Mouse (Mus musculus) left cerebral cortex, adult 9 months (tissue): ENCODE data around the gene Hoxa6.

Experiments
- DNase-seq, 2 experiments: peaks; one replicate each; pipeline ENCODE4 v3.0.0; 2022; ENCODE audit warnings: low spot score in 2 of 2

Hoxa6 gene

GRCm38 (mm10) chr6:52241001-52241621 lies 32.6 kb upstream of the Hoxa6 start:
- DNase-seq = no peak

DNA sequence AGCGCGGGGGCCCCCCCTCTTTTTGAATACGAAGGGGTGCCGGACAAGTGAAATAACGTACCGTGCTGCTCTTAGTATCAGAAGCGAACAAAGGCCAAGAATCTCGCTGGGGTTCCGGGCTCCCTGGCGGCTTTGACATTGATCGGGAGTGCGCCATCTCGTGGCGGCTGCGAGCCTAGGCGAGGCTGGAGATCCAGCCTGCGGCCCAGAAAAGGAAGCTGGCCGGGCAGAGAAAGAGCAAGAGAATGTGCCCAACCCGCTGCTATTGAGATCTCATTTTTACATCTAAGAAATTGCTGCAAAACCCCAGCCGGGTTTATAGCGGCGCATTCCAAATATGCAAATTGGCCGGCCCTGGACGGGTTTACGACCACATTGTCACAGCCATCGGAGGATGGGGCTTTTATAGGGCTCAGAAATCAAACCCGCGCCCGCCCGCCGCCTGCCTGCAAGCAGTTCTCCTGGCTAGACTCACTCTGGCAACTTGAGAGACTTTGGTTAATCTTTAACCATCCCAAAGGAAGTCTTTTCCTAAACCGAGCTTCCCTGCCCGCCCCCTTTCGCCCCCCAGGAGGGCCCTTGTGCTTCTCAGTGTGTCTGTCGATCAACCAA lies 32.0 kb upstream of the Hoxa6 start, which contains the start of gene Hoxa10:
TSS of gene Hoxa10 (minus strand) at position 466 of the 612 bp plus-strand sequence.
- DNase-seq = peak in 1 of 2 experiments; percentile 30

DNA sequence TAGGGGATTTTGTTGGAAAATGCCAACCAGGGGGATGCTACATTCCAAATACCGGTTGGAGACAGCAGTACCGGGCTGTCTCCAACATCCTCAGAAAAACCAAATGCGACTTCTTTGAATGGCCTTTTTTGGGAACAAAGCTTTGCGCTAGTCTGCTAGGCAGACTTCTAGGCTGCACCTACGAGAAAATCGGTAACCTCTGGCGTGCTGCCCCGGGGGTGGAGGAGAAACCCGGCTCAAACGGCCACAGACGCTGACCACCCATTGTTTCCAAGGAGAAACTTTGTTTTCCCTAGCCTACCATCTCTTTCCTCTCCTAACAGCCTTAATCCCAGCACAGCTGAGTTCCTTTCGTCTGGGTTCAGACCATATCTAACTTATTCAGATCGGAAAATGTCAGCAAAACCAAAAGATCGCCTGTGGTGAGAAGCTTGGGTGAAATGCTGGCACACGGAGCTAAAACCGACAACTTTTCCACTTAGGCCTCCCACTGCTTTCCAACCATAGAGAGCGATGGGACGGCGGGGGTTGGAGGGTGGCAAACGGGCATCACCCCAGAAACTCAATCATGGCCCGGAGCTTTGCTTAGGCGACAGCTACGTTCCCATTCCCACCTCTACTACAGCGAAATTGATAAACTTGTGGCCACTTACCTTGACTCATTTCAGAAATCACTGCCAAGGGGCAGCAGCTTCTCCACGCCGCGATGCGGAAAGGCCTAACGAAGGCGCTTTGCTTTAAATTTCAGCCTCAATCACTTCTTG lies 31.3 kb upstream of the Hoxa6 start:
- no peak for DNase-seq

DNA sequence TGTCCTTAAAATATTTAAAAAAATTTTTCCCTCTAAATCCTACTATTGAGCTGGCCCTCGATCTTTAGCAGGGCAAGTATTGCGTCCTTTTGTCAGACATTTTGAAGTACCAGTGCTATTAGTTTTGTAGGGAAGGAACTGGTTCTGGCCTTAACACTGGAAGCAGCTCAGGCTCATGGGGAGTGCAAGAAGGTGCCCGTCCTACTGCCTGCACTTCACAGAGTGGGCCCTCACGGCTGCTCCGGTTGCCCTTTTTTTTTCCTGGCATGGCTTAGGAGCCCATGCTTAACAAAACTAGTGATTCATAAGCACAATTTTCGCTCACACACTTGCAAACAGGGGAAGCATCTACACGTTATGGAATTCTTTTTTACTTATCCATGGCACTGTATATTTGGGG lies 30.5 kb upstream of the Hoxa6 start:
- no peak for DNase-seq

DNA sequence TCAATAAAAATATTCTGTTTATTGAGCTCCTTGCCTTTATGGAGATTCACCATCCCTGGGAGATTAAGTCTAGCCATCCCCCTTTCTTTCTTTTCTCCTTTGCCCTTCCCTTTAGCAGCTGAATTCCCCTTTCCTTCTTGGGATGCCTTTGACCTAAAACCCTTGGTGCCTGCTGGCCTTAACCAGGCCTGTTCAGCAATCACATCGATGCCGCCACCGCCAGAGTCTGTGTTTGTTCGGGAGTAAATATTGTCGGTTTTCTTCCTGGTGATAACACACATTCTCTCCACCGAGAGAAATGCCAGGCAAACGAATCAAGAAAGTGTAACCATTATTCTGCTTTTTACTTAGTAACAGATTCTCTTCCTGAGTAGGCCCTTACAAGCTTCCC lies 29.6 kb upstream of the Hoxa6 start:
- no peak for DNase-seq

- no peak for DNase-seq
Observed at GRCm38 (mm10) chr6:52237346-52238154, 29.0 kb upstream of the Hoxa6 start.

DNA sequence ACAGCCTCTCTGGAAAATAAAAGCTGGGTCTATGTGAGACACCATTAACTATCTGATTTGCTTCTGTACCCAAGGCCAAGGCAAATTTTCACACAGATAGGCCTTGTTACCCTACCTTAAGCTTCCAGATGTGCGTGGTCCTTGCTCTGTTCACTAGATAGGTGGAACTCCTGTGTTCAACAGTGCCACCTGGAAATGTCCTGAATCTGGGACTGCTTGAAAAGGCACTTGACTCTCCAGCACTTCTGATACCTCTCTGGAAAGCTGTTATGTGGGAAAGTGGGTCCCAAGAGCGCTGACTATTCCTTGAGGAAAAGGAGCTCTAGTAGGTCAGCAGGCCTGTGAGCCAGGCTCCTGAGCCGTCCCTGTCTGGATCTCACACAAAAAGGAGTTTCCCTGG lies 28.3 kb upstream of the Hoxa6 start:
- no peak for DNase-seq

GRCm38 (mm10) chr6:52235866-52236265 lies 27.3 kb upstream of the Hoxa6 start:
- DNase-seq = no peak

GRCm38 (mm10) chr6:52235267-52235666 lies 26.7 kb upstream of the Hoxa6 start:
- no peak for DNase-seq

DNA sequence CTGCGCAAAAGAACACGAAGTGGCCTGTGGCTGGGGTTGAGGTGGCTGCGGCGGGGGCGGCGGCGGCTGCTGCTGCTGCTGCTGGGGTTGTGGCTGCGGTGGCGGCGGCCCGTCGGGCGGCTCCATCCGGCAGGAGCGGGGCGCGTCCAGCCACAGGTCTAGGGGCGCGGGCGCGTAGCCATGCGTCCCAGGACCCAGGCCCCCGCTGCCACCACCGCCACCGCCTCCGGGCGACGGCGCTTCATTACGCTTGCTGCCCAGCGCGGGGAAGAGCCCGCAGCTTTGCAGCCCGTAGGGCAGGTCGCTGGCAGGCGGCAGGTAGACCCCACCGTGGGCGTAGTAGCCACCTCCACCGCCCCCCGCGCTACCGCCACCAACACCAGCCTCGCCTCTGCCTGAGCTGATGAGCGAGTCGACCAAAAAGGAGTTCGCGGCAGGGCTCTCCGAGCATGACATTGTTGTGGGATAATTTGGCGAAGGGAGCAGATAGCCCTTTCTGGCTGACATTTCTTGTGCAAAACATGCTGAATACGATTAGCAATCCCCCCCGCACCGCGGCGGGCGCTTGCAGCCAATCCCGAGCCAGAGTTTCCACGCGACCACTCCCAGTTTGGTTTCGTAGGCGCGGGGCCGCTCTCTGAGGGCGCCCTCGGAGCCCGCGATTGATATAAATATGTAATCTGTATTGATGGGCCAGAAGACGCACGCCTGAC lies 26.1 kb upstream of the Hoxa6 start:
- no peak for DNase-seq

- no peak for DNase-seq
Observed at GRCm38 (mm10) chr6:52233546-52234427, 25.3 kb upstream of the Hoxa6 start.

DNA sequence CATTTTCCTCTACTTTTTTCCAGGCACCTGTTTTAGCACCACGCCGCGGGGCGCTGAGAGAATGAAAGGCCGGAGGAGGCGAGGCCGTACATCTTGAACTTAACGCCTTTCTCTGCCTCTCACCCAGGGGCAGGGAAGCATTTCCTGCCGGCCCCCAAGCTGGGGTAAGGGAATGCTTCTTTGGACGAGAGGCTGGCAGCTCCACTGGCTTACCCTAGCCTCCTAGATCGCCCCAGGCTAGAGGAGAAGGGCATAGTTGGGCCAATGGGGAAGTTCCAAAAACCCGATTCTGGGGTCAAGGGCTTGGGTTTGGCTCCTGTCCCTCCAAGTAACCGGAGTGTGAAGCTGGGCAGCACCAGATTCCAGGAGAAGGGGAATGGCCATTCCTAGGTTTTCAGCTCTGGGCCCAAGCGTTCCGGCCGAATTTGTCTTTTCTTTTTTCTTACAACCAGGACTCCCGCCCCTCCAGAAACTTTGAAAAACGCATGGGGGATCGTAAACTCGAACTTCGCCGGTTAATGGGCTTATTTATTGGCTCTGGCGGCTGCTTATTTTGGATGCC lies 24.5 kb upstream of the Hoxa6 start:
- no peak for DNase-seq

- DNase-seq = no peak
Observed at GRCm38 (mm10) chr6:52232568-52232965, 24.0 kb upstream of the Hoxa6 start.

DNA sequence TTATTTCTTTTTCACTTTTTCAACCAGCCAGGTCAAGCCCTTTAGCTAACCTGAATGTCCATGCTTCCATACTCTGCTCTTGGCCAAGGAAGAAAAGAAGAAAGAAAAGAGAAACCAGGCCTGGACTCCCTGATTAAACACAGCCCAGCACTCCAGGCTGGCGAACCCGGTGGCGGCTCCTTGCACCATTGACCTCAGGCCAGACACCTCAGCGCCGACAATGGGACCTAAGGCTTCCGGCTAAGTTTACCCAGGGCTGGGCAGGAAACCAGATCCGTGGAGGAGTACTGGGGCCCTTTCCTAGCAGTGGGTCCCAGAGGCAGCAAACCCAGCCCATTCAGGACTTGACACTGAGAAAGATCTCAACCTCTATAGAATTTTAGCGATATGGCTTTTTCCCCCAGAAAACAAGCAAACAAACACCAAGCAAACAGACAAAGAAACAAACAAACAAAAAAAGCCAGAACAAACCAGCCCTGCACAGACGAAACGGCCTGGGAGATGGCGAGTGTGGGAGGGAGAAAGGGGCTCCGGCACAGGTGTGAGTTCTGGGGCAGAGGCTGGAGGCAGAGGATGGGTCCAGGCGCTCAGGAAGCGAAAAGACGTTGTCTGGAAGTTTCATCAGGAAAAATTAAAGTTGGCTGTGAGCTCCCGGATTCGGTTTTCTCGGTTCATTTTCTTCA lies 23.5 kb upstream of the Hoxa6 start:
- no peak for DNase-seq

DNA sequence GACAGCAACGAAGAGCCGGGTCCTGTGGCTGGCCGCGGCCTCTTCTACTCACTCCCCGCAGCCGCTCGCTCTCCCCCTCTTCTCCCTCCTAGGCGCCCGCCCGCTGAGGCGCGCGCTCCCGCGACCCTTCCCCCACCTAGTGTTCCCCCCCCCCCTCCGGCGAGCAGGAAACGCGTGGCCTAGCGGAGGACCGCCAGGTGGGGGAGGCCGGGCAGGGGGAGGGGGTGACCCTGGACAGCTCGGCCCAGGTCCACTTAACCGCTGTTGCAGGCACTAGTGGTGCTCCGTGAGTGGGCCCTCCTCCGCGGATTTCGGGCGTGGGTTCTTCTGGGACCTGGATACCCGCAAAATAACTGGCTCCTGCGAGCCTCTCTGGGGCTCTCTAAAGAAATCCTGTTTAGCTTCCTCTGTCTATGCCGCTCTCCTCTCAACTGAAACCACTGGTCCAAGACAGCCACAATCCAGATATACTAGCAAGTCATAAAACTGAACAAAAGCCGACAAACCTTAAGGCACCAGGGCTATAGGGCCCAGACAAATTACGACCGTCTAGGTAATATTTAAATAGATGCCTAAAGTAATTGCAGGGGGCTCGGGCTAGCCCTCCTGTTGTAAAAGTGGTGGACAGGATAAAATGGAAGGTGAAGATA lies 22.1 kb upstream of the Hoxa6 start, which contains the start of gene Hoxa9:
TSS of gene Hoxa9 (minus strand) at position 574 of the 650 bp plus-strand sequence.
- DNase-seq = no peak

DNA sequence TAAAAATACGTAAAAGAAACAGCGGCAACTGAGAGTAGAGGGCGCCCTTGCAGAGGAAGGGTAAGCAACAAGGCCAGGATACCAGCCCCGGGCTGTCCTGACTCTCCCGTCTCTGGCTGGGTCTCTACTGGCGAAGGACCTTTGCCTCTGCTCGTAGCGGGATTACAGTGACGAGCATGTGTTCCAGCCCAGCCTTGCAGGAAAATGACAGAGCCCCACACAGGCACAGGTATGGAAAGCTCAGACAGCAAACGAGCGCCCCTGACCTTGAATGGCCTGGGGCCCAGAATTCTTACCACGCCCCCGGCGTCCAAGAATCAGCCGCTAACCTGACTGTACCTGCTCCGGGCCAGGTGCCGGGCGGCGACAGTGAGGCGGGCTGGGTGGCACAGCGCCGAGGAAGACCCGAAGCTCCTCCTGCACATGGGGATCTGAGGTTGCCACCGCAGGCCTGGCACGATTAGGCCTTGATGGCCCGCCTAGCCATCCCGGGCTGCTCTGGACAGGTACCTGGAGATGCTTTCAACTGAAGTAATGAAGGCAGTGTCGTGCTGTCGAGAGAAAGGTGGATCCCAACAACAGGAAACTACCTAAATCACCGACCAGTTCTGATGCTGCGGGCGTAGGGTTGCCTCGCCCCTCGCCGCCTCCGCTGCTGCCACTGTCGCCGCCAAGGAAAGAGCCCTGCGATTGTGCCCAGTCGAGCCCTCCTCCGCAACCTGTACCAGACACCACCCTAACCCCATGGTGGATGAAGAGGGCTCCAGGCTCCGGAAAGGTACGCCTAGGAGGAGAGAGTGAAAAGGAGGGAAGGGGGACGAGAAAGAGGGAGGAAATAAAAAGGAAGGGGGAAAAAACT lies 21.3 kb upstream of the Hoxa6 start:
- no peak for DNase-seq

GRCm38 (mm10) chr6:52228475-52229465 lies 20.2 kb upstream of the Hoxa6 start:
- DNase-seq = no peak
